Mouse (Mus musculus) adrenal gland, postnatal 0 days (tissue): ENCODE results near the gene Prl7d1. TPM values are rescaled to one million over a fixed set of nuclear protein-coding genes. Genes with fewer than 3 reads are reported as not detected.

Experiments used
- polyA plus RNA-seq: library from polyadenylated mRNA; unstranded; fragments of >200 nt; fragmentation: Nextera tagmentation; extraction: Ambion mirVana; gene quantifications from 2 replicates; pipeline ENCODE4 v1.2.1, GENCODE M21; 2015

Prl7d1 gene
- polyA plus RNA-seq, result not detected in 2 replicates

DNA sequence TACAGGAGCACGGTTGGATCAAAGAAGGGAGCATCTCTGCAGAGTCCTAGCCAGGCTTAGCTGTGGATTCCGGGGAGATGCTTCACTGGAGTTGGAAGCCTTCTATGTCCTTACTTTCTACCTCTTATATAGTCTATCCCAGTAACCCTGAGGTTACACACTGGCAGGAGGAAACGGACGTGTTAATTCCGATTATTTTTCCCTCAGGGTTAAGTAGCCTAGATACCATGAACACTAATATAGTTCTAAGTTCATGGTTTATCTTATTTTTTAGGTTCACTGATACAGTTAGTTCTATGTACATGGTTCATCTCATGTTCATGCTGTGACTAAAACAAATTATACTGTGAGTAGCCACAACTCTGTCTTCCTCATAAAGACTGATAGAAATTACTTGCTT, at the start of gene Prl7d1:
TSS of gene Prl7d1 (minus strand) at position 101 of the 400 bp plus-strand sequence.

DNA sequence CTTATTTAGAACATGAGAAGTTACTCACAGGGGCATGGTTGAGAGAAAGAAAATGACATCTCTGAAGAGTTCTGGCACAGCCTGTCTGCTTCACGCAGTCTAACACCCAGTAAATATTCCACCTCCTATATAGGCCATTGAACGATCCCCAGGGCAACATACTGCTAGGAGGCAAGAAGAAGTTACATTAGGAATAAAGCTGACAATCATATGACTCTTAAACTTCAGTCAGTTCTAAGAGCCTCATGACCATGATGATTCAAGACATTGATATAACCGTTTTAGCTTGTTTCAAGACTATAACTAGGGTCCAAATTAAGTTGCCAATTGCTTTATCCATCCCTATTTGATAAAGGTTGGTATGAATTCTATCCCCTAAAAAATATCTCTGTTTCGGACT, 48.6 kb downstream of the Prl7d1 start, which contains the start of gene Prl7a2:
TSS of gene Prl7a2 (minus strand) at position 101 of the 400 bp plus-strand sequence.

Other genes with a start within 250 kb of the Prl7d1 start
- not detected in 2 replicates for gene Prl8a8, start 203.5 kb downstream of the Prl7d1 start, polyA plus RNA-seq
- not detected in 2 replicates for gene Prl8a9, start 152.1 kb downstream of the Prl7d1 start, polyA plus RNA-seq
- gene Prl8a1, start 134.6 kb downstream of the Prl7d1 start, polyA plus RNA-seq, result not detected in 2 replicates
- 1.2 and 1.4 TPM in 2 replicates for gene Prl7b1, start 106.2 kb downstream of the Prl7d1 start, polyA plus RNA-seq
- gene Prl7a1, start 74.2 kb downstream of the Prl7d1 start, polyA plus RNA-seq, result not detected in 2 replicates
- gene Prl7a2, start 48.7 kb downstream of the Prl7d1 start, polyA plus RNA-seq, result not detected in 2 replicates
- gene Prl7c1, start 64.1 kb upstream of the Prl7d1 start, polyA plus RNA-seq, result not detected in 2 replicates
- not detected in 2 replicates for gene Prl2a1, start 84.9 kb upstream of the Prl7d1 start, polyA plus RNA-seq
- not detected in 2 replicates for gene Prl2c1, start 132.6 kb upstream of the Prl7d1 start, polyA plus RNA-seq